Mouse (Mus musculus) lung, embryonic 14.5 days (tissue): ENCODE results near the gene Cbr4. TPM values are rescaled to one million over a fixed set of nuclear protein-coding genes. Genes with fewer than 3 reads are reported as not detected.

Experiments used
- ATAC-seq: fragments of 200-750 bp; cut with Nextera tagmentation; 2 replicates; pipeline ENCODE4 v1.8.0; 2017; ENCODE audit warnings: mild to moderate bottlenecking, moderate TSS enrichment, moderate library complexity; ENCODE audit not compliant: insufficient read depth
- DNase-seq: peaks from one replicate; pipeline ENCODE4 v3.0.0-alpha.2; 2015
- H3K27ac ChIP-seq: fragments of 300-500 bp; sonication (generic); 2 replicates; pipeline ENCODE4 v1.5.1; 2014; ENCODE audit warnings: low read depth, mild to moderate bottlenecking, moderate library complexity
- H3K27me3 ChIP-seq: fragments of 300-500 bp; sonication (generic); 2 replicates; pipeline ENCODE4 v1.6.1; 2014; ENCODE audit warnings: low read length, control low read depth; ENCODE audit not compliant: insufficient read depth
- H3K36me3 ChIP-seq: fragments of 300-500 bp; sonication (generic); 2 replicates; pipeline ENCODE4 v1.6.1; 2014; ENCODE audit warnings: control low read depth; ENCODE audit not compliant: insufficient read depth
- H3K4me1 ChIP-seq: fragments of 300-500 bp; sonication (generic); 2 replicates; pipeline ENCODE4 v1.6.1; 2014; ENCODE audit warnings: antibody characterized with exemption, control low read depth; ENCODE audit not compliant: insufficient read depth
- H3K4me2 ChIP-seq: fragments of 300-500 bp; sonication (generic); 2 replicates; pipeline ENCODE4 v1.6.1; 2014; ENCODE audit warnings: mild to moderate bottlenecking
- H3K4me3 ChIP-seq: fragments of 300-500 bp; sonication (generic); 2 replicates; pipeline ENCODE4 v1.5.1; 2014; ENCODE audit warnings: low read depth, low read length
- H3K9ac ChIP-seq: fragments of 300-500 bp; sonication (generic); 2 replicates; pipeline ENCODE4 v1.6.1; 2014
- H3K9me3 ChIP-seq: fragments of 300-500 bp; sonication (generic); 2 replicates; pipeline ENCODE4 v1.6.1; 2016; ENCODE audit warnings: low read depth, low read length, control low read depth
- CTCF ChIP-seq: IDR thresholded peaks from 2 replicates; pipeline ENCODE4 v1.5.1; 2016; ENCODE audit warnings: antibody characterized with exemption, low read depth
- WGBS: fragments of 180-500 bp; shearing (Covaris S2); extraction: QIAGEN DNeasy Blood & Tissue Kit; methylation state at CpG from one replicate; pipeline ENCODE4 v1.1.7; 2014; 5-methylcytosine and 5-hydroxymethylcytosine counted together
- polyA plus RNA-seq: library from polyadenylated mRNA; unstranded; fragments of >200 nt; fragmentation: Nextera tagmentation; extraction: Ambion mirVana; gene quantifications from 2 replicates; pipeline ENCODE4 v1.2.1, GENCODE M21; 2014

Cbr4 gene
- polyA plus RNA-seq, 1 experiment from 2014 or later: 26.4 TPM

DNA sequence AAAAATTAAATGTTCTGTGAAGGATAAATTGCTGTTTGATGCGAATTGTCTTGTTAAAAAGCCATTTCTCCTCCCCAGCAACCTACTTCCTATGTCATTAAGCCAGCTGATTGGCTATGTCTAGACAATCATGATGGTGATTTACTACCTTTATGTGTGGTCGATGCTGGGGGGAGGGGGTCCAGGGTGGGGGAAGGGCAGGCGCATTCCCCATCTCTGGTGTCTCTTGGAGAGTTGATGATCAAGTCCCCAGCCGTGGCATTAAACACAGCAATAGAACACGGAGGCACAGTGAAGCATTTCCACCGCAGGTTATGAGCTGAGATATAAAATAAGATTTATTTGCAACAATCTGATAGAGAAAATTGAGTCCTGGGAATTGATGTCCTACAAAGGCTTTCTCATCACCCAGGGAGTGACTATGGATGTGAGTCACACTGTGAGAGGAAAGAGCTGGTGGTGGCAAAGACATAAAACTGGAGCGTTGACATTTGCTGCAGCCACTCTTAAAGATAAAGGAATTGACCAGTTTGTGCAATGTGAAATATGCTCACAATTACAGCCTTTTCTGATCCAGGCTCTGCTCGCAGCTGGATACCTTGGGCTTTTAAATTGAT is 35.7 kb upstream of the Cbr4 start:
- WGBS: 50% methylated on average over 8 of the region's 8 CpGs
- DNase-seq (no peak), ATAC-seq (no peak)
- peaks cover 2% of the 10 kb centered on the region; the same call in 1 of the 2 replicates for H3K4me1 ChIP-seq
- no peaks in the 10 kb centered on the region for H3K36me3 ChIP-seq
- H3K9ac ChIP-seq: no peak overlapping the region
- no peak overlapping the region for H3K4me2 ChIP-seq
- H3K9me3 ChIP-seq: no peaks in the 10 kb centered on the region
- no peak overlapping the region for H3K4me3 ChIP-seq
- H3K27ac ChIP-seq: no peak overlapping the region
- TF ChIP-seq CTCF: no peak
- no peaks in the 10 kb centered on the region for H3K27me3 ChIP-seq

DNA sequence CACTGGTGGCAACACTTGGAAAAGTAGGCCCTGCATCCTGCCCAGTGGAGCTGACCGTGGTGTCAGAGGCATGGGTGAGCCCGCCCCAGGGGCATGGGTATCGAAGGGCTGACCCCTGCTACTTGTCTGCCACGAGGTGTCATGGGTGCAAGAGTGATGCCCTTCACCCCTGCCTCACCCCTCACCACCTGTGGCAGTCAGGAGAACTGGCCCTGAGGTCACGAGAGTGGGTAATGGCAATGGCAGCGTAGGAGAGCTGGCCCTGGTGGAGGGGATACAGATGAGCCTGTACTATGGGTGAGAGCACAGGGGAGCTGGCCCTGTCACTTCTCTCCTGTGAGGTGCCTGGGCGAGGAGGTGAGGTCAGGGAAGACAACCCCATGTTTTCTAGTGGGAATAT is 27.8 kb upstream of the Cbr4 start:
- H3K9ac ChIP-seq: no peak overlapping the region
- H3K27me3 ChIP-seq: no peaks in the 10 kb centered on the region
- H3K36me3 ChIP-seq: no peaks in the 10 kb centered on the region
- 74% methylated on average over 7 of the region's 7 CpGs for WGBS
- ATAC-seq (no peak), DNase-seq (no peak)
- H3K9me3 ChIP-seq: no peaks in the 10 kb centered on the region
- no peak for TF ChIP-seq CTCF
- H3K27ac ChIP-seq: no peak overlapping the region
- no peak overlapping the region for H3K4me2 ChIP-seq
- H3K4me3 ChIP-seq: no peak overlapping the region
- no peaks in the 10 kb centered on the region for H3K4me1 ChIP-seq

DNA sequence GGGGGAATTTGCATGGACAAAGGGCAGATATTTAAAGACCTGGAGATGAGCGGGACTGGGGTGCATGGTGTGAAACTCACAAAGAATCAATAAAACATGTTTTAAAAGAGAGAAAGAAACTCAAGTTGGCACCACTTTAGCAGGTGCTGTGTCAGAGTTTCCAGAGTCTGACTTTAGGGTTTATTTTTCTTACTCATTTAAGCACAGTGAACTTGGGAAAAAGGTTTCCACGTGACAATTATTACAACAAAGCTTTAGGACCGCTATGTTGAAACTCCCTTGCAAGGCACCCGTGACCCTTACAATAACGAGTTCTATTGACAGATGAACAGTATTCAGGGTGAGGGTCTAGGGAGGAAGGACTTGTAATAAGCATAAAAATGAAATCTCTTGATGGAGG is 25.3 kb upstream of the Cbr4 start:
- no peak for DNase-seq
- no peak for ATAC-seq
- WGBS: 74% methylated on average over 5 of the region's 5 CpGs
- Histone ChIP-seq H3K36me3 (no peaks in the 10 kb centered on the region), H3K4me1 (no peaks in the 10 kb centered on the region), H3K9me3 (no peaks in the 10 kb centered on the region), H3K4me2 (no peak overlapping the region), H3K9ac (no peak overlapping the region), H3K27me3 (no peaks in the 10 kb centered on the region), H3K4me3 (no peak overlapping the region), H3K27ac (no peak overlapping the region)
- TF ChIP-seq CTCF: no peak

DNA sequence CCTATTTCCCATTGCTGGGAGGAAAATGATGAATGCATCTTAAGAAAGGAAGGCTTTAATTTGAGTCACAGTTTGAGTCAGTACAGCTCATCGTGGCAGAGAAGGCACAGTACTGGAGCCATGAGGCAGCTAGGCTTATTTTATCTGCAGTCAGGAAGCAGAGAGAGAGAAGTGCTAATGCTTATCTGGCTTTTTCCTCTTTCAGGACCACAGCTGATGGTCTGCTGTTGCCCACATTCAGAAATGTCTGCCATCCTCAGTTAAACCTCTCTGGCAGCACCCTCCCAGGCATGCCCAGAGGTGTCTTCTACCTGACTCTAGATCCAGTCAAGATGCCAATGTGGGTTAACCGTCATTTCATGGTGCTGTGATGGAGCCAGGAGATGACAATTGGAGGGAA is 23.1 kb upstream of the Cbr4 start:
- no peak for TF ChIP-seq CTCF
- Histone ChIP-seq H3K27ac (no peak overlapping the region), H3K36me3 (no peaks in the 10 kb centered on the region), H3K9ac (no peak overlapping the region), H3K4me3 (no peak overlapping the region), H3K27me3 (no peaks in the 10 kb centered on the region), H3K4me2 (no peak overlapping the region), H3K4me1 (no peaks in the 10 kb centered on the region; the same call in 1 of the 2 replicates), H3K9me3 (no peaks in the 10 kb centered on the region)
- DNase-seq (no peak), ATAC-seq (no peak)
- WGBS: 78% methylated on average over 2 of the region's 2 CpGs

DNA sequence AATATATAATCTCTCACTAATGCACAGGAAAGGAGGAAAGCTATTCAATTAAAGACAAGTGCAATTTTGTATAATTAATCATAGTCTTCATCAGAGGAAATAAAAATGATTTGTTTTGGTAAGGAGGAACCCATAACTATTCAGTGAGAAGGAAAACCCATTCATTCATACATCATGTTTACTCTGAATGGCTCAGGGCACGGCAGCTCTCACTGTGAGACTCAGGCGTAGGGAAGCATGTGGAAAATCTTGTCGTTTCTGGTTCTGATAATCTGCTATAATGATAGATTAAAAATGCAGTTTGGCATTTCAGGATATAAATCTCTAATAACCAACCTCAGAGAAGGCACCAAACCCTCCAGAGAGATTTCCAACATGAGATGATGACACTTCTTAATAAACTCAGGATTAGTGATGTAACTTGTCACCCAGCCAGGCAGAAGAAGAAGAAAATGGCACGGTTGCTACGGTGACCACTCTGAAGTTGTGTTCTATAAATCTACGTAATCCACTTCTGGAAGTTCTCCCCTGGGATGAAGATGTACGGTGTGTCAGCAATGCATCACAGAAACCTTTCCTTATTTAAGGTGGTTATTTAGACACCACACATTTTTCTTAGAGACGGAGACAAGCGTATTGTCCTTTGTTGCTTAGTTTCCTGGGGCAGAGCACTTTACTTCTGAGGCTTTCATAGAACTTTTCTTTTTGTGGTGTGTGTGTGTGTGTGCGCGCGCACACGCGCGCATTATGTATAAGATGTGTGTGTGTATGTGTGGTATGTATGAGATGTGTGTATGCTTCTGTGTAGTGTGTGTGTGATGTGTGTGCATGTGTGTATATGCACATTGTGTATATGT is 20.6 kb upstream of the Cbr4 start:
- WGBS: 78% methylated on average over 15 of the region's 15 CpGs
- no peak overlapping the region for H3K27ac ChIP-seq
- no peak overlapping the region for H3K4me3 ChIP-seq
- no peaks in the 10 kb centered on the region for H3K36me3 ChIP-seq
- ATAC-seq (no peak; the same call in 1 of the 2 replicates), DNase-seq (no peak)
- H3K4me1 ChIP-seq: no peaks in the 10 kb centered on the region; the same call in 1 of the 2 replicates
- H3K27me3 ChIP-seq: no peaks in the 10 kb centered on the region
- no peaks in the 10 kb centered on the region for H3K9me3 ChIP-seq
- TF ChIP-seq CTCF: no peak
- no peak overlapping the region for H3K4me2 ChIP-seq
- no peak overlapping the region for H3K9ac ChIP-seq

DNA sequence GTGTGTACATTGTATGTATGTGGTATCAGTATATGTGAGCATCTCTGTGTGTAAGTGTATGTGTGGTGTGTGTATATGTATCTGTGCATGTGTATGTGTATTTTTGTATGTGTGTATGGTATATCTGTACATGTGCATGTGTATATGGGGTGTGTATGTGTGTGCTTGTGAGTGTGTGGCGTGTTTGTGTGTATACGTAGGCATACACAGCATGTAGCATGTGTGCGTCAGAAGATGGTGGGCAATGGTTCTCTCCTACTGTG is 20.1 kb upstream of the Cbr4 start:
- ATAC-seq (no peak; the same call in 1 of the 2 replicates), DNase-seq (no peak)
- no peak overlapping the region for H3K4me2 ChIP-seq
- no peak for TF ChIP-seq CTCF
- no peaks in the 10 kb centered on the region; the same call in 1 of the 2 replicates for H3K4me1 ChIP-seq
- no peak overlapping the region for H3K27ac ChIP-seq
- no peaks in the 10 kb centered on the region for H3K27me3 ChIP-seq
- no peaks in the 10 kb centered on the region for H3K36me3 ChIP-seq
- no peak overlapping the region for H3K4me3 ChIP-seq
- H3K9me3 ChIP-seq: no peaks in the 10 kb centered on the region
- no peak overlapping the region for H3K9ac ChIP-seq
- 88% methylated on average over 3 of the region's 3 CpGs for WGBS

DNA sequence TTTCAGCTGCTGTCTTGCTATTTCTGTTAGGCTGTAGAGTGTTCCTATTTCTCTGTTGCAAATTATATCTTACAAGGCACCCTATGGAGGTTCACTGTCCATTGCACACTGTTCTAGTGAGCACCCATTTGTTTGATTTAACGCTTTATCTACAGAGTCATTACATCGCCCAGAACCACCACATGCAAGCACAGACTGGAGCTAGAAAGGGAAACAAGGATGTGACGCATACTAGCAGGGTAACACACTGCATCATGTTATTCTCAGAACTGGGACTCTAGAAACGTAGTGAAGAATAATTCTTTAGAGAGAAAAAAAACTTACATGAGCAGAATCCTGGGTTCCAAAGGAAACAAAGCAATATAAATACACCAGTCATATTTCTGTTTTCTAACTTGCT is 17.3 kb upstream of the Cbr4 start:
- no peaks in the 10 kb centered on the region for H3K9me3 ChIP-seq
- ATAC-seq (no peak), DNase-seq (no peak)
- no peak overlapping the region for H3K4me3 ChIP-seq
- no peak overlapping the region for H3K9ac ChIP-seq
- no peaks in the 10 kb centered on the region for H3K27me3 ChIP-seq
- H3K4me1 ChIP-seq: no peaks in the 10 kb centered on the region; the same call in 1 of the 2 replicates
- no peak overlapping the region for H3K4me2 ChIP-seq
- H3K27ac ChIP-seq: no peak overlapping the region
- H3K36me3 ChIP-seq: no peaks in the 10 kb centered on the region
- 79% methylated on average over 4 of the region's 4 CpGs for WGBS
- TF ChIP-seq CTCF: no peak
